Mouse (Mus musculus): ENCODE results near the gene Mfsd2b. TPM values are rescaled to one million over a fixed set of nuclear protein-coding genes. Genes with fewer than 3 reads are reported as not detected.
"Not testable (repeated sequence)": the region's sequence is repeated elsewhere in the genome, so short reads cannot be mapped to it uniquely, and the experiment has no call there.

The Mfsd2b gene
- total RNA-seq (2017) = 1.7 to 14.7 TPM in 2 of 3 replicates, not detected in the other

DNA sequence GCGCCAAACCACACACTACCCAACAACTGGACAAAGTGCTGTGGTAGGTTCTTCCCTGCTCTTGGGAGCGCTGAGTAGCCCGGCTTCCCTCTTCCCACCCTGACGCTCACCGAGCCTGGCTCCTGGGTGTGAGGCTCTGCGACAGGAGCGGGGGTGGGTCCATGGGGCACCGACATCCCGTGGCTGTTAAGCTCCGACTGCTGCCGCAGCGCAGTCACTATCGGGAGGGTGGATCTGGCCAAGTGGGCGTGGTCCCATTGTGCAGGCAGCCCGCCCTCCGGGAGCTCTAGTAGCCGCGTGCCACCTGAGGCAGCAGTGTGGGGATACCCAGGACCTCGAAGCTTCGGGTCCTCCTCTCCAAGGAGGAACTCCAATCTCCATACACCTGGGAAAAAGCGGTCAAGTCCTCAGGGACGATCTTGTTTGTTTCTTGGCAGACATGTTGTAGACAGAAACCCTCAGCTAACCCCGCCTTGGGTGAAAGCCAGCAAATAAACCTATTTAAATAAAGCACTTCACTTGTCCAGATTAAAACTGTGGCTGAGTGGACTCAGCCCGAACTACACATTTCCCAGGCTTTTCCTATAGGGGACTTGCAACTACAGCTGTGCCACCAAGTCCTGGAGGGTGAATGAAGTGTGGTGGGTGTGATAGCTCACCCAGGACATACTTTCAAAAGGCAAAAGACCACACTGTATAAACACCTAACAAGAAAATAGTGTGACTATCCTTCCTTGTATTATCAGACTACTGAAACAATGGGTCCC, at the start of gene Mfsd2b:
Gene Mfsd2b, minus strand, starts transcription at position 199 of the 767 bp plus-strand sequence.
- peak; percentile 73; the same call in 1 of the 2 replicates for ATAC-seq (replicated peaks; ENCODE audit: insufficient number of reproducible peaks, low FRiP score, low TSS enrichment, poor library complexity, severe bottlenecking)

DNA sequence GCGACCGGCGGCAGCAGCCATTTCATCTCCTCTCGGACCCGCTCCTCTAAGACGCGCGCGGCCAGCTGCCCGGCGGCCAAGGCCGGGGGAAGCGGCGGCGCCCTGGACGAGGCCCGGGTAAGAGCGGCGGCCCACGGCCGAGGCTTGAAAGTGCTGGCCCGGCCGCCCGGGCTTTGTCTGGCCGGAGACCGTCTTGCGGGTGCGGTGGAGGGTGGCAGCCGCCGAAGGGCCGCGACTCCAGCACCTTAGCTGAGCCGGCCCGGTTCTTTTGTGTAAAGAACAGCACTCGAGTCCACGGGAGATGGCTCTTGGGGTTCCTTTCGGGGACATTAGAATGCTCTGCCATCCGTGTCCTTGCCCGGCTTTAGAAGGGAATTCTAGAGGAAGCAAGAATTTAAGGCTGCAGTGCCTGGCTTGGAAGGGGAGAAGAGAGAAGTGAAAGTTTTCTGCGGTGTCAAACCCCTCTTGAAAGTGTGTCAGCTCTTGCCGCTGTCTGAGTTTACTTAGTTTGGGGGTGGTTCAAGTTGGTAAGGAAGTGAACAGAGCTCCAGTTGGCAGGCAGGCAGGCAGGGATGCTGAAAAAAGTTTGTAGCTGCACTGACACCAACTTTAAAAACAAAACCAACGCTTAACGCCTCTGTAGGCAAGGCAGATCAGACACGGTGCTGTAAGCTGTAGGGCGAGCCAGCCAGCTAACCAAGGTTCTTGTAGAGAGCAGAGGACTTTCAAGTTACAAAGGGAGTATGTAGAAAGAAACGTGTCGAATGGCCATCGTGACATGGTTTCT, 43.8 kb upstream of the Mfsd2b start:
- peak; percentile 73 for ATAC-seq (replicated peaks; ENCODE audit: insufficient number of reproducible peaks, low FRiP score, low TSS enrichment, poor library complexity, severe bottlenecking)

DNA sequence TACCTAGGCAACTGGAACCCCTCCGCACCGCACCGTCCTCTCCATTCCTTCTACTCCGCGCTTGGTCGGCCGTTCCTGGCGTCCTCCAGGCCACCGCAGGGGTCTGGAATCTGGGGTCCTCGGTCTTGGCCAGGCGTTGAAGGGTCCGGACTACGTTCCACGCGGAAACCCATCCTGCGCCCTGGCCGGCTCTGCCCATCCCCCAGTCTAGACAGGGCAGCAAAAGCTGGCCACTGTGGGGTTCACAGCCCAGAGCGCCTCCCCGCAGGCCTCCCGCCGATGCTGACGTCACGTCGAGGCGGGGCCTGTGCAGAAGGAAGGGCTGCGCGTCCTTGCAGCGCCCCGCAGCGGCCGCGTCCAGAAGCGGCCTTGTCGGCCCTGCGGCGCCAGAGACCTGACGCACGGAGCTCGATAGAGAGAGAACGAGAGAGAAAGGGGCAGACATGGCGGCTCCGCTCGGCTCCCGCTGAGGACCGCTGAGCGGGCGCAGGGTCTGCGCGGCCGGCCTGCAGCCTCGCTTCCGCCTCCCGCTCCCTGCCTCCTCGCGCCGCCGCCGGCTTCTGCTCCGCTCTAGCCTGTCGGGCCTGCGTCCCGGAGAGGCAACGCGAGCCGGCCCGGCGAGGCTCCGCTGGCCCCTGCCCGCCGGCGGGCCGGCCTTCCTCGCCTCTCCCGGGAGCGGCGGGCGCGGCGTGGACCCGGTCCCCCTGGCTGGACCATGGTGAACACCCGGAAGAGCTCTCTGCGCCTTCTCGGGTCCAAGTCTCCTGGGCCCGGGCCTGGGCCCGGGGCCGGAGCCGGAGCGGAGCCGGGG, 43.0 kb upstream of the Mfsd2b start, which contains the start of gene Atad2b:
Gene Atad2b, plus strand, starts transcription at position 360 of the 811 bp plus-strand sequence.
- peak; percentile 91 for ATAC-seq (replicated peaks; ENCODE audit: insufficient number of reproducible peaks, low FRiP score, low TSS enrichment, poor library complexity, severe bottlenecking)

DNA sequence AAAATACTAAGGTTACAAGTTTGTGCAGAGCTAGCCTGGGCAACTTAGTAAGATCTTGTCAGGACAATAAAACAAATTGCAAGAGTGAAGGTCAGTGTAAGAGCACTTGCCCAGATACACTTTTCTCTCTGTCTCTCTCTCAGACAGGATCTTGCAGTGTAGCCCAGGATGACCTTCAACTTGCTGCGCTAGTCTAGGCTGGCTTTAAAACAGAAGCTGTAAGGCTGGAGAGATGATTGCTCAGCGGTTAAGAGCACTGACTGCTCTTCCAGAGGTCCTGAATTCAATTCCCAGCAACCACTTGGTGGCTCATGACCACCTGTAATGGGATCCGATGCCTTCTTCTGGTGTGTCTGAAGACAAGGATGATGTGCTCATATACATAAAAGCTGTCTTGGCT, 40.8 kb upstream of the Mfsd2b start:
- ATAC-seq (replicated peaks; ENCODE audit: insufficient number of reproducible peaks, low FRiP score, low TSS enrichment, poor library complexity, severe bottlenecking) = no peak

DNA sequence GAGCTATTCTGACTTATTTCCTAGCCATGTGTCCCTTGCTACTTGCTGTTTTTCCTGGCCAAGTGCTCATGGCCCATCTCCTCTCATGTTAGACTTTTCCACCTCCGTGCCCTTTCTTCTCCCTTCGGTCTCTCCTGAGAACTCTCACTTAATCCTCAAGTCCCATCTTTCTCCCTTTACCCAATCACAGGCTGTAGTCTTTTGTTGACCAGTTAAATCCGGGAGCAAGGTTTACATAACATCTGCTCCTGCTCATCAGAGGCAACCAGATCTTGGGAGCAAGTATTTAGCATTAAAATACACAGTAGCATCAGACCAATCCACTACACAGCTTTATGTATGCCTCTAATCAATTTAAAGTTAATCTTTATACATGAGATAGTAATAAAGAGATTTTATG, 40.3 kb upstream of the Mfsd2b start:
- ATAC-seq (replicated peaks; ENCODE audit: insufficient number of reproducible peaks, low FRiP score, low TSS enrichment, poor library complexity, severe bottlenecking) = no peak

DNA sequence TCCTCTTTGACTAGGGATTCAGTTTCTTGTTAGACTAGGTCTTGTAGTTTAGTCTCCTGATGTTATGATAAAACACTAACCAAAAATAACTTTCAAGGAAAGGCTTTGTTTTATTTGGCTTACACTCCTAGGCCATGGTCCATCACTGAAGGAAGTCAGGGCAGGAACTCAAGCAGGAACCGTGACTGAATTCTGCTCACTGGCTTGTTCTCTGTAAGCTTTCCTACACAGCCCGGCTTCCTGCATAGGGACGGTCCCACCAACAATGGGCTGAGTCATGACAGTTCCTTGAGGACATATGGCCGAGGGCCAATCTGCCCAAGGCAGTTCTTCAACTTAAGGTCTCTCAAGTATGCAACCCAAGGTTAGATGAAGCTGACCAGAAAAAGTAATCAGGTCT, 37.6 kb upstream of the Mfsd2b start:
- no peak for ATAC-seq (replicated peaks; ENCODE audit: insufficient number of reproducible peaks, low FRiP score, low TSS enrichment, poor library complexity, severe bottlenecking)

DNA sequence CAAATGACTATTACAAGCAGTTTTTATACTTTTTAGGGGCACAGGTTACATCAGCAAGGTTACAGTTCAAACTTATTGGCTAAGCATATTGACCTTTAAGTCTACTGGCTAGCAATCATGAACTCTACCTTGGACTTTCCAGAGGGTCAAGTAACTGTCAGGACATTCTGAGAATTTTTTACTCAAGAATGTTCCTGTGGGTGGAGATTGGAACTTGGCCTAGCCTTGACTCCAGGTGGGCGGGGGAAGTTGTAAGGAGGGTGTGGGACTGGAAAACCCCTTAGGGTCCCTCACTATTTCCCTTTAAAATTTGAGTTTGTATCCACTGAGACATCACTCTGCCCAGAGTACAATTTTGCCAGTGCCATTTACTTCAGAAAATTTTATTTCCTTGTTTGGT, 36.3 kb upstream of the Mfsd2b start:
- ATAC-seq (replicated peaks; ENCODE audit: insufficient number of reproducible peaks, low FRiP score, low TSS enrichment, poor library complexity, severe bottlenecking) = not testable (repeated sequence)

DNA sequence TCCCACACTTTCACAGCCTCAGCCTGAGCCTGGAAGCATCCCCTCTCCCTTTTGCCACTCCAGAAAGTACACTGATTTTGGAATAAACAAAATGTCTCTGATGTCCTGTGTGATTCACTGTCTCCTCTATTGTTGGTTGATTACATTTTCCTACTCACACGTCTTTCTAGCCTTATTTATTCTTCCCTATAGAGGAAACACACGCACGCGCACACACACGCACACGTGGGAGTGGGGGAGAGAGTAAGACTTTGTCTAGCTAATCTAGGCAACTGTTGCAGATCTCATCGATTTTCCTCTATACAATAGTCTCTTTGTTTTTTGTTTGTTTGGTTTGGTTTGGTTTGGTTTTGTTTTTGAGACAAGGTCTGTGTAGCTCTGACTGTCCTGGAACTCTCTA, 34.2 kb upstream of the Mfsd2b start:
- no peak for ATAC-seq (replicated peaks; ENCODE audit: insufficient number of reproducible peaks, low FRiP score, low TSS enrichment, poor library complexity, severe bottlenecking)

DNA sequence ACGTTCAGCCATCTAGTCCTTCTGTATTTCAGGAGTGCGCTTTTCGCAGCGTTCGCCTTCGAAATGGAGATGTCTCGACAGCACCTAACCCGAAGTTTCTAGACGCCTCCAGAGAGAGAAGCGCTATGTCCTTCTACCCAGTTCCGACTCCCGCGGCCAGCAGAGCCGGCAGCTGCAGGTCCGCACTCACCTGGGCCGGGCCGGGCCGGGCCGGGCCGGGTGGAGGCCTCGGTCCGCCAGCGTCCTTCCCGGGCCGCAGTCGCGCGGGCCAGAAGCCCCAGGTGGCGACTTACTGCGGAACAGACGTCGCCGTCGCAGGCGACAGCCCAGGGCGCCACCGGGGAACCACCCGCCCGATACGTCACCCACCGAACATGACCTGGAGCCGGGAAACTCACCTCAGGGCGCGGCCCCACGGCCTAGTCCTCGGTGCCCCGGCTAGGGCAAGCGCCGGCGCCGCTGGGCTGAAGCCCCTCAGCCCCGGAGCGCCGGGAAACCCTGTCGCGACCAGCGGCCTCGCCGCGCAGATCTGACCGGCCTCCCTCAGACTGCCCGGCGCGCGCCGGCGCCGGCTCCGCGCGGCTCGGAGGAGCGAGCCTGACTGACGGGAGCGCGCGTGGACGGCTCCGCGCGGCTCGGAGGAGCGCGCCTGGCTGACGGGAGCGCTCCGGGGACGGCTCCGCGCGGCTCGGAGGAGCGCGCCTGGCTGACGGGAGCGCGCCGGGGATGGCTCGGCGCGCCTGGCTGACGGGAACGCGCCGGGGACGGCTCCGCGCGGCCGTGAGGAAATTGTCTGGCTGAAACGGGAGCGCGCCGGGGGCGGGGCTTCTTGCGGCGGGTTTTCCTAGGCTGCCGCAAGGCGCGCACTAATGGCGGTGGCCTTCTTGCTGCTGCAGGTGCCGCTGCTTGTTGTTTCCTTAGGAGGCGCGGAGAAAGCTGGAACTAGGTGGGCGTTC, 33.1 kb upstream of the Mfsd2b start, which contains the start of gene Ubxn2a:
Gene Ubxn2a, minus strand, starts transcription at position 755 of the 956 bp plus-strand sequence.
- peak; percentile 89 for ATAC-seq (replicated peaks; ENCODE audit: insufficient number of reproducible peaks, low FRiP score, low TSS enrichment, poor library complexity, severe bottlenecking)

DNA sequence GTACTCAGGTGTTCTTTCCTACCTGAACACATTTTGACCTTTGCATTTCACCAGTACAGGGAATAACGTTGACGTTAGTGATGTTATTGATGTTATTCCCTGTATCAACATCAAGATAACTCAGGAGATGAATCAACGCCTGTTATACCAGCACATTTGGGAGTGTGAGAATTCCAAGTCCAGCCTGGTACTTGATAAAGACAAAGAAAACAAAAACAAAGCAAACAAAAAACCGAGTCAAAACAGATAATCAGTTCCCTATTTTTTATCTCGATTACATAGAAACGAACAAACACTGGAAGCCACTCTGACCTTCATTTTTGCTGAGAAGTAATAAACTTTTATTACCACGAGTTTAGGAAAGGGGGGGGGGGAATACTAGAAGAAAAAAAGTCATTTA, 32.3 kb upstream of the Mfsd2b start:
- ATAC-seq (replicated peaks; ENCODE audit: insufficient number of reproducible peaks, low FRiP score, low TSS enrichment, poor library complexity, severe bottlenecking) = no peak

DNA sequence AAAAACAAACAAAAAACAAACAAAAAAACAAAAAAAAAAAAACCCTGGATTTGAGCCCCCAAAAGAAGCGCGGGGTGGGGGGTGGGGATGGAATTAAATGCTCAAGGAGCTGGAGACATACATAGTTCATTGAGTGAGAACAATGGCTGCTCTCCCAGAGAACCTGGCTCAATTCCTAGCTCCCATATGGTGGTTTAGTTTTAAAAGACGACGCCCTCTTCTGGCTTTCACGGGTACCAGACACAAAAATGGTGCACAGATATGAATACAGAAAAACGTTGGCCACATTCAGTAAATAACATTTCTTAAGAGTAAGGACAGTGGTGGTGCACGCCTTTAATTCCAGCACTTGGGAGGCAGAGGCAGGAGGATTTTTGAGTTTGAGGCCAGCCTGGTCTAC, 31.8 kb upstream of the Mfsd2b start:
- ATAC-seq (replicated peaks; ENCODE audit: insufficient number of reproducible peaks, low FRiP score, low TSS enrichment, poor library complexity, severe bottlenecking) = no peak

DNA sequence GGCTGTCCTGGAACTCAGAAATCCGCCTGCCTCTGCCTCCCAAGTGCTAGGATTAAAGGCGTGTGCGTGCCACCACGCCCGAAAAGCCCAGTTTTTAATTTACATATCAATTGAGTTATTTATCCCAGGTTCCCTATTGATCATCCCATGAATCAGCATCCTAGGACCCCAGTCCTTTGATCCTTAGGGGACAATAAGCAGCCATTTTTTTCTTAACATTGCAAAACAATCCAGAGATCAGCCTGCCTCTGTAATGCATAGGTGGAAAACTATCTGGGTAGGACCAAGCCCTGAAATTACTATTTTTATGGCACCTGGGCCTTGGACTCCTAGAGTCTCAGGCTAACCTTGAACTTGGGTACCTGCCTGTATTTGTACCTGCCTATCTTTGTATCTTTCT, 23.9 kb upstream of the Mfsd2b start:
- ATAC-seq (replicated peaks; ENCODE audit: insufficient number of reproducible peaks, low FRiP score, low TSS enrichment, poor library complexity, severe bottlenecking) = no peak

DNA sequence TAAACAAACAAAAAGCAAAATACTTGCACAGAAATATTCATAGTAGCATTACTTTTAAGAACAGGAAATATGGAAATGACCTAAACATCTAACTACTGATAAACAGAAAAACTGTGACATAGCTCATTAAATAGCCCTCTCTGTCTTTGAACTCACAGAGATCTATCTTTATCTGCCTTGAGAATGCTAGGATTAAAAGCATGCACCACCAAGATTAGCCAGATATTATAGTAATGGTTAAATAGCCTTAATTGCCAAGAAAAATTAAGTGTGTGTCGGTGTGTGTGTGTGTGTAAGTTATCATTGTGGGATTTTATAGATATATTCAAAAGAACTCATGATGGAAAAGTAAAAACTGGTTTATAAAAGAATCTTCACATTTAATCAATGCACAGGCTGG, 15.7 kb upstream of the Mfsd2b start:
- no peak for ATAC-seq (replicated peaks; ENCODE audit: insufficient number of reproducible peaks, low FRiP score, low TSS enrichment, poor library complexity, severe bottlenecking)

DNA sequence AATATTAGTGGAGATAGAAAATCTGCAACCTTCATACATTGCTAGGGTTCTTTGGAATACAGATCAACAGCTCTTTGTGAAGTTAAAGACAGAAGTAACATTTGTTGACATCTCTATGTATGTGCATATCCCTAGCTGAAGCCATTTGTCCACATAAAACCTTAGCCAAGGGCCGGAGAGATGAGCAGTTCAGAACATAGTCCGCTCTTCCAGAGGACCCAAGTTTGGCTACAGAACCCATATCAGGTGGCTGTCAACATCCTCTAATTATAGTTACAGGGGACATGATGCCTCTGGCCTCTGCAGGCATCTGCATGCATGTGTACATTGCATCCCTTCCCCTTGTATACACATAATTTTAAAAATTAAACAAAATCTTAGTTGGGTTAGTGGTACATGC, 15.1 kb upstream of the Mfsd2b start:
- no peak for ATAC-seq (replicated peaks; ENCODE audit: insufficient number of reproducible peaks, low FRiP score, low TSS enrichment, poor library complexity, severe bottlenecking)

DNA sequence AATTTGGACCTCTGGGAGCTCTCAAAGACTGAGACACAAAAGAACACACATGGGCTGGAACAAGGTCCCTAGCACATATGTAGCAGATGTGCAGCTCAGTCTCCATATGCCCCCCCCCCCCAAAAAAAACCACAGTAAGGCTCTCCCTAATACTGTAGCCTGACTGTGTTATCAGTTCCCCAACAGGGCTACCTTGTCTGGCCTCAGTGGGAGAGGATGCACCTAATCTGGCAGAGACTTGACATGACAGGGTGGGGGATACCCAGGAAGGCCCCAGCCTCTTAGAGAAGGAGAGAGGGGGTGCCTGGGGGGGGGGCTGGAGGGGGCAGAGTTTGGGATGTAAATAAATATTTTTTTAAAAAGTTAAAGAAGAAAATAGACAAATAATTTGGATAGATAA, 14.6 kb upstream of the Mfsd2b start:
- no peak for ATAC-seq (replicated peaks; ENCODE audit: insufficient number of reproducible peaks, low FRiP score, low TSS enrichment, poor library complexity, severe bottlenecking)

DNA sequence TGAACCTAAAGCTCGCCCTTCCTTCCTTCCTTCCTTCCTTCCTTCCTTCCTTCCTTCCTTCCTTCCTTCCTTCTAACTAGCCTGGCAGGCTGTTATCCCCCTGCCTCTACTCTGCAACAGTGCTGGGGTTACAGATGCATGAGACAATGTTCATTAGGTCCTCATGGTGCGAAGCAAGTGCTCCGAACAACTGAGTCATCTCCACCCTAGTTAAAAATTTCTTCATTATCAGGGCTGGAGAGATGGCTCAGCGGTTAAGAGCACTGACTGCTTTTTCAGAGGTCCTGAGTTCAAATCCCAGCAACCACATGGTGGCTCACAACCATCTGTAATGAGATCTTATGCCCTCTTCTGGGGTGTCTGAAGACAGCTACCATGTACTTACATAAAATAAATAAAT, 12.4 kb upstream of the Mfsd2b start:
- not testable (repeated sequence) for ATAC-seq (replicated peaks; ENCODE audit: insufficient number of reproducible peaks, low FRiP score, low TSS enrichment, poor library complexity, severe bottlenecking)

DNA sequence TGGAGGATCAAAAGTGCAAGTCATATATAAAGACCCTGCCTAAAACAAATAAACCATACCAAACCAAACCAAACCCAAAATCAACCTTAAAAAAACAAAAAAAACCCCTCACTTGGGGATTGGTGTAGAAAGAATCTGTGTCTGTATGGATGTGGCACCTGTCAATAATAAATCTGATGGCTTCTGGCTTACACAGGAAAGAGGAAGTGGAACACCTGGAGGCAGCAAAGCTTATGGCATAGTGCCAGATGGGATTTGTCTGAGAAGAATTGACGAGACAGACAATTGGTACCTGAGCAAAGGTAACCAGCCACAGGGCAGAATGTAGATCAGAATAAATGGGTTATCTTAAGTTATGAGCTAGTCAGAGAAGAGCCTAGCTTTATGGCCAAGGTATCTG, 10.9 kb upstream of the Mfsd2b start:
- no peak for ATAC-seq (replicated peaks; ENCODE audit: insufficient number of reproducible peaks, low FRiP score, low TSS enrichment, poor library complexity, severe bottlenecking)

DNA sequence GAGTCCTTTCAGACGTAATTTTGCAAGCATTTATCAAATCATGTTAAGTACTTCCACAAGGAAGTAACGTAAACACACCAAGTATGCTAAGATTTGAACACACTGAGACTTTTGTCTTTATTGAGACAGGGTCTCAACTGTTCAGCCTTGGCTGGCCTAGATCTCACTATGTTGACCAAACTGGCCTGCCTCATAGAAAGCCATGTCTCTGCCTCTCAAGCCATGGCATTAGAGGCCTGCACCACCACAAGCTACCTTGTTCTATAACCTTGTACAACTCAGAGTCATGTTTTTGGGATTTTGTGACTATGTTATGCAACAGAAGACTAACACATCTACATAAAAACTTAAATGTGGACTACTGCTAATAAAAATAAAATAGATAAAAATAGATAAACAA, 7.9 kb upstream of the Mfsd2b start:
- ATAC-seq (replicated peaks; ENCODE audit: insufficient number of reproducible peaks, low FRiP score, low TSS enrichment, poor library complexity, severe bottlenecking) = no peak

Measured in monocyte, adult 5-6 weeks (primary cell).